Mouse (Mus musculus) neural tube, embryonic 12.5 days (tissue): ENCODE results near the gene Jagn1. TPM values are rescaled to one million over a fixed set of nuclear protein-coding genes. Genes with fewer than 3 reads are reported as not detected.

Source experiments
- ATAC-seq: fragments of 200-750 bp; cut with Nextera tagmentation; 2 replicates; pipeline ENCODE4 v1.8.0; 2017; ENCODE audit warnings: low read depth, mild to moderate bottlenecking, moderate TSS enrichment, moderate library complexity; ENCODE audit not compliant: low FRiP score
- H3K27ac ChIP-seq: fragments of 300-500 bp; sonication (generic); 2 replicates; pipeline ENCODE4 v1.5.1; 2016
- H3K27me3 ChIP-seq: fragments of 300-500 bp; sonication (generic); replicated peaks from 2 replicates; pipeline ENCODE4 v1.6.1; 2016; ENCODE audit warnings: mild to moderate bottlenecking
- H3K36me3 ChIP-seq: fragments of 300-500 bp; sonication (generic); 2 replicates; pipeline ENCODE4 v1.6.1; 2016; ENCODE audit warnings: mild to moderate bottlenecking
- H3K4me1 ChIP-seq: fragments of 300-500 bp; sonication (generic); 2 replicates; pipeline ENCODE4 v1.6.1; 2016
- H3K4me2 ChIP-seq: fragments of 300-500 bp; sonication (generic); replicated peaks from 2 replicates; pipeline ENCODE4 v1.6.1; 2016; ENCODE audit warnings: mild to moderate bottlenecking
- H3K4me3 ChIP-seq: fragments of 300-500 bp; sonication (generic); 2 replicates; pipeline ENCODE4 v1.5.1; 2016
- H3K9ac ChIP-seq: fragments of 300-500 bp; sonication (generic); 2 replicates; pipeline ENCODE4 v1.6.1; 2016; ENCODE audit warnings: mild to moderate bottlenecking
- H3K9me3 ChIP-seq: fragments of 300-500 bp; sonication (generic); 2 replicates; pipeline ENCODE4 v1.6.1; 2016; ENCODE audit warnings: mild to moderate bottlenecking
- WGBS: fragments of 180-500 bp; shearing (Covaris S2); methylation state at CpG from one replicate; pipeline ENCODE4 v1.1.7; 2016; 5-methylcytosine and 5-hydroxymethylcytosine counted together
- polyA plus RNA-seq: library from polyadenylated mRNA; unstranded; fragments of >200 nt; fragmentation: Nextera tagmentation; extraction: Ambion mirVana; gene quantifications from 2 replicates; pipeline ENCODE4 v1.2.1, GENCODE M21; 2016

Jagn1 gene
- polyA plus RNA-seq, 1 experiment from 2014 or later, result 78.0 TPM

DNA sequence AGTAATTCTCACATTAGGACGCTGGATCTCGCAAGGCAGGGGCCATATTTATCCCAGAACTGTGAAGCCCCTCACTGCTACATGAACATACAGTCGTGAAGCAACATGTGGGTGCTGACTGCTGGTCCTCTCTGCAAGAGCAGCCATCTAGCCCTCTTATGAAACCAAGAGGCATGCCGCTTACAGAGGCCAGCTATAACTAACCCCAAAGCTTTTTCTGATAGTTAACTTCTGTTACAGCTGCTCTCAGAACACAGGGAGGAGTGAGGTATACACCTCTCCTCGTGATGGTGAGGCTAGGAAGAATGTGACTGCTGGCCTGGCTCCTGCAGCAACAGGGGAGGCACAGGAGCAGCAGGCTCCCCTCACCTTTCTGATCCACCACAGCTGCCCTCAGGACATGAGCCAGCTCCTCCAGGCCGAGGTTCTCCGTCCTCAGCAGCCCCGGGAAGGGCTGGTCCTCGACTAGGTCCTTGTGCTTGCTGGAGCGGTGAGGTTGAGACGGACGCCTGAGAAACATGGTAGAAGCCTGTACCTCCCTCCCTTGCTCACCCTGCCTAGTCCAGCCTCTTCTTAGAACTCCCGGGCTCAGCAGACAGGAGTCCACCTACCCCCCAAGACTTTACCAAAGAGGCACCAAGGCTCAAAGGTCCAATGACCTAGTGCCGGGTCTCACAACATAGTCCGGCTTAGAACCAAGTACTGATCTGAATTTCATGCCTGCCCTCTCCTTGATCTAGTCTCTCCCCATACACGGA lies 23.7 kb upstream of the Jagn1 start:
- H3K9ac ChIP-seq, result peak overlapping the region; percentile 74
- 16% methylated on average over 16 of the region's 16 CpGs for WGBS
- H3K36me3 ChIP-seq, result peaks cover 23% of the 10 kb centered on the region; the same call in 1 of the 2 replicates
- peak overlapping the region; percentile 75 for H3K4me2 ChIP-seq
- peak; percentile 74 for ATAC-seq
- no peaks in the 10 kb centered on the region for H3K27me3 ChIP-seq
- no peaks in the 10 kb centered on the region for H3K9me3 ChIP-seq
- peaks cover 17% of the 10 kb centered on the region for H3K4me1 ChIP-seq
- H3K27ac ChIP-seq, result no peak overlapping the region
- H3K4me3 ChIP-seq, result peak overlapping the region; percentile 55

DNA sequence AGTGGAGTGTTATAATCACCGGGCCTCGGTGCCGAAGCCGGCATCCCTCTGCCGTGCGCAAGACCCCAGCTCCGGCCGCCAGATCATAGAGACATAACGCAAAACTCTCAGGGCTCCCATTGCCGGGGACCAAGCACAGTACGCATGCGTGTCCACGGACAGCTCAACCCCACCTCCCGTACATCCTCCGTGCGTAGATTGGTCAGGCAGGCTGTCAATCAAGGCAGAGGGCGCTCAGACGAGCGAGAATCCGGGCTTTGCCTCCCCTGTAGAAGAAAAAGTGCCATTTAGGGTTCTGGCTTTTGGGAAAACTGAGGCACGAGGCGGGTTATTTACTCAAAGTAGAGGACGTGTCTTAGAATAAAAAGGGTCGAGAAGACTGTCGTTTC lies 23.2 kb upstream of the Jagn1 start, which contains the start of gene Rpusd3:
TSS of gene Rpusd3 (minus strand) at position 142 of the 389 bp plus-strand sequence.
- H3K4me1 ChIP-seq, result peaks cover 17% of the 10 kb centered on the region
- peak; percentile 98 for ATAC-seq
- peak within 1 kb of the TSS; percentile 74 for H3K9ac ChIP-seq
- whole genome bisulfite sequencing, result under 1% methylated on average over 25 of the region's 25 CpGs
- H3K4me2 ChIP-seq, result peak within 1 kb of the TSS; percentile 75
- H3K36me3 ChIP-seq, result peaks cover 17% of the 10 kb centered on the region; the same call in 1 of the 2 replicates
- H3K27ac ChIP-seq, result no peak within 1 kb of the TSS
- H3K9me3 ChIP-seq, result no peaks in the 10 kb centered on the region
- no peaks in the 10 kb centered on the region for H3K27me3 ChIP-seq
- H3K4me3 ChIP-seq, result peak within 1 kb of the TSS; percentile 55

DNA sequence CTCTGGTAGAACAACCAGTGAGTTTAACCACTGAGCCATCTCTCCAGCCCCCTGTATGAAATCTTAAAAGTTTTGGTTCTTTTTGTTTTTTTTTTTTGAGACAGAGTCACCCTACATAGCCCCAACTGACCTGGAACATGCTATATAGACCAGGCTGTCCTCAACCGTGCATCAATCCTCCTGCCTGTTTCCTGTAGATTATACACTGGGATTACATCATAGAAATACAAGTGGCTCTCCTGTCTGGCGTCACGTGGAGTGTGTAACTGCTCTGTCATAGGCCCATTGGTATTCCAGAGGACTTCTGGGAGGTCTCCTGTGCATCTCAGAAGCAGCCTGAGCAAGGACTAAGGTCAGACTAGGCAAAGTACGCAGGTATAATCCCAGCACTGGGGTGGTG lies 19.4 kb upstream of the Jagn1 start:
- Histone ChIP-seq H3K27ac (no peak overlapping the region), H3K9ac (no peak overlapping the region), H3K9me3 (peaks cover 2% of the 10 kb centered on the region; the same call in 1 of the 2 replicates), H3K4me3 (no peak overlapping the region), H3K4me2 (no peak overlapping the region), H3K36me3 (no peaks in the 10 kb centered on the region), H3K4me1 (peaks cover 12% of the 10 kb centered on the region), H3K27me3 (0 out of 2 replicates have a peak, but pooled peaks cover 3% of the 10 kb centered on the region)
- 76% methylated on average over 4 of the region's 4 CpGs for WGBS
- ATAC-seq, result no peak

- Histone ChIP-seq H3K27me3 (0 out of 2 replicates have a peak, but pooled peaks cover 3% of the 10 kb centered on the region), H3K4me3 (no peak overlapping the region), H3K36me3 (no peaks in the 10 kb centered on the region), H3K9me3 (peaks cover 2% of the 10 kb centered on the region; the same call in 1 of the 2 replicates), H3K4me1 (peaks cover 3% of the 10 kb centered on the region; the same call in 1 of the 2 replicates), H3K4me2 (no peak overlapping the region), H3K9ac (no peak overlapping the region), H3K27ac (no peak overlapping the region)
- 85% methylated on average over 7 of the region's 7 CpGs for WGBS
- no peak for ATAC-seq
Observed at GRCm38 (mm10) chr6:113424187-113424586, 18.2 kb upstream of the Jagn1 start.

DNA sequence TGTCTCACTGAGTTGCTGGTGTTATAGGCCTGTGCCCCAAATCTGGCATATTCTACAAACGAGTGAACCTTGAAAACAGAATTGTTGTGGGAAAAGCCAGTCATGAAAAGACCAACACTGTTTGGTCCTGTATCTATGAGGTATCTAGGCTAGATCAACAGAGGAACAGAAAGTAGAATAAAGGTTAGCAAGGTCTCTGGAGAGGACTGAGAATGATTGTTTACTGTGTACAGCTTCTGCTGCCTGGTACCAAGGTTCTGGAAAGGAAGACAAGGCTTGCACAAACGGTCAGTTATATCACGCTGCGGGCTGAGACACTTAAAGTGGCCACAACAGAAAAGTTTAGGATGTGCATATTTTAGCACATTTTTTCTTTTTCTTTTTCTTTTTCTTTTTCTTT lies 15.7 kb upstream of the Jagn1 start:
- H3K27me3 ChIP-seq, result 0 out of 2 replicates have a peak, but pooled peaks cover 3% of the 10 kb centered on the region
- ATAC-seq, result no peak
- H3K4me2 ChIP-seq, result no peak overlapping the region
- H3K27ac ChIP-seq, result no peak overlapping the region
- H3K4me3 ChIP-seq, result no peak overlapping the region
- no peaks in the 10 kb centered on the region for H3K36me3 ChIP-seq
- no peak overlapping the region for H3K9ac ChIP-seq
- peaks cover 2% of the 10 kb centered on the region; the same call in 1 of the 2 replicates for H3K9me3 ChIP-seq
- WGBS, result 94% methylated on average over 4 of the region's 4 CpGs
- no peaks in the 10 kb centered on the region for H3K4me1 ChIP-seq

DNA sequence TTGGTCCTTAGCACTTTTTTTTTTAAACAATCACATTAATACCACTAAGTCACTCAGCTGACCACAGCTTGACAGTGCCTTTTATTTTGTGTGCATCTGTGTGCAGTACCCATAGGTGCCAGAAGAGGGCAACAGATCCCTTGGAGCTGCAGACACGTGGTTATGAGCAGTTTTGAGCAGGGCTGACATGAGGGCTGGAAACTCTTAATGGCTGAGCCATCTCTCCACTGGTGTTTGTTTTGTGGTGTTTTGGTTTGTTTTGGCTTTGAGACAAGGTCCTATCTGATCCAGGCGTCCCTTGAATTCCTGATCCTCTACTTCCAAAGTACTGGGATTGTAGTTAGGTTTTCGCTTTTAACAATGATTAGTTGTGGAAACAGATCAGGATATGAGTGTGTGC lies 15.0 kb upstream of the Jagn1 start:
- 66% methylated on average over 3 of the region's 3 CpGs for WGBS
- H3K4me1 ChIP-seq, result no peaks in the 10 kb centered on the region
- H3K9ac ChIP-seq, result no peak overlapping the region
- 0 out of 2 replicates have a peak, but pooled peaks cover 3% of the 10 kb centered on the region for H3K27me3 ChIP-seq
- peaks cover 2% of the 10 kb centered on the region; the same call in 1 of the 2 replicates for H3K9me3 ChIP-seq
- no peaks in the 10 kb centered on the region for H3K36me3 ChIP-seq
- no peak overlapping the region for H3K27ac ChIP-seq
- ATAC-seq, result no peak
- H3K4me2 ChIP-seq, result no peak overlapping the region
- H3K4me3 ChIP-seq, result no peak overlapping the region

DNA sequence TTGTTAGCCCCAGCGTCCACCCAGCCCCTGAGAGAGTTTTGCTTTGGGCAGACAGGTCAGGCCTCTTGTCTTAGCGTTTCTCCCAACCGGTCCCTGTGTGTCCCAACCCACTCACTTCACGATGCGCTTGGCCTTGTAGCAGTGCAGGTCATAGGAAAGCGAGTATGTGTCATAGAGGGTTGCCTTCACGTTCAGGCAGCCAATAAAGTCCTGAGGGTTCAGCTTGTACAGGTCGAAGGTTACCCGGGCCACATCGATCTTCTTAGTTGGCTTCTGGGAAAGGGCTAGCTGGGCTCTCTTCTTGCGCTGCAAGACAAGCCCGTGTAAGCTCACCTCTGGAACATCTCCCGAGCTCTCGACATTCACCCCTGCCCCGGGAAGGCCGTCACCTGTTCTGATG lies 14.4 kb upstream of the Jagn1 start:
- 92% methylated on average over 16 of the region's 16 CpGs for WGBS
- no peak for ATAC-seq
- Histone ChIP-seq H3K4me3 (no peak overlapping the region), H3K4me1 (no peaks in the 10 kb centered on the region), H3K27me3 (0 out of 2 replicates have a peak, but pooled peaks cover 3% of the 10 kb centered on the region), H3K9me3 (peaks cover 2% of the 10 kb centered on the region; the same call in 1 of the 2 replicates), H3K36me3 (no peaks in the 10 kb centered on the region), H3K27ac (no peak overlapping the region), H3K9ac (no peak overlapping the region), H3K4me2 (no peak overlapping the region)

DNA sequence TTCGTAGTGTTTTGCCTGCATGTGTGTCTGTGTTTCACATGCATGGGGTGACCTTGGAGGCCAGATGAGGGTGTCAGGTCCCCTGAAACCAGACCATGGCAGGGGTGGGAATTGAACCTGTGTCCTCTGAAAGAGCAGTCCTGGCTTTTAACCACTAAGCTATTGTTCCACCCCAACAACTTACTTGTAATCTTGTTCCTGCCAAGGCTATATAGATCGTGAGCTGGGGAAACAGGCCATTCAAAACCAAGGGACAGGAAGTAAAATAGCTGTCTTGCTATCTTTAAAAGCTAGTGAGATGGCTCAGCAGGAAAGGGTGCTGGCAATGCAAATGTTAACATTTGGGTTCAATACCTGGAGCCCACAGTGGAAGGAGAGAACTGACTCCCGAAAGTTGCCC lies 12.4 kb upstream of the Jagn1 start:
- Histone ChIP-seq H3K27ac (no peak overlapping the region), H3K9ac (no peak overlapping the region), H3K27me3 (0 out of 2 replicates have a peak, but pooled peaks cover 3% of the 10 kb centered on the region), H3K4me1 (no peaks in the 10 kb centered on the region), H3K36me3 (no peaks in the 10 kb centered on the region), H3K9me3 (peaks cover 2% of the 10 kb centered on the region; the same call in 1 of the 2 replicates), H3K4me2 (no peak overlapping the region), H3K4me3 (no peak overlapping the region)
- no peak for ATAC-seq
- 83% methylated on average over 3 of the region's 3 CpGs for WGBS

DNA sequence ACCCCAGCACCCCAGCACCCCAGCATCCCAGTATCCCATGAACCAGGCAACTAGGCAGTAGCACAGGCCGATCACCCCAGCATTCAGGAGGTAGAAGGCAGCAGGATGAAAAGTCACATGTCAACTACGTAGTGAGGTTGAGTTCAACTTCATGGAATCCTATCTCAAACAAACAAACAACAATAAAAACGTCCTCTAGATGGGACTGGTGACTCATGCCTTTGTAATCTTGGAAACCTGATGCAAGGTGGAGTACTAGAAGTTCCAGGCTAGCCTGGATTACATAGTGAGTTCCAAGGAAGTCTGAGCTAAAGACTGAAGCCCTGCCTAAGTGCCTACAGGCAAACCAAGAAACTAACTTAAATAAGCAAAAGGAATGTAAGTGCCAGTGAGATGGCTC lies 11.5 kb upstream of the Jagn1 start:
- no peak for ATAC-seq
- peaks cover 2% of the 10 kb centered on the region; the same call in 1 of the 2 replicates for H3K9me3 ChIP-seq
- H3K4me1 ChIP-seq, result no peaks in the 10 kb centered on the region
- WGBS, result 69% methylated on average over 3 of the region's 3 CpGs
- H3K9ac ChIP-seq, result no peak overlapping the region
- no peak overlapping the region for H3K4me2 ChIP-seq
- no peaks in the 10 kb centered on the region for H3K27me3 ChIP-seq
- no peak overlapping the region for H3K27ac ChIP-seq
- no peaks in the 10 kb centered on the region for H3K36me3 ChIP-seq
- no peak overlapping the region for H3K4me3 ChIP-seq

GRCm38 (mm10) chr6:113431801-113432200 lies 10.6 kb upstream of the Jagn1 start:
- Histone ChIP-seq H3K27ac (no peak overlapping the region), H3K4me1 (no peaks in the 10 kb centered on the region), H3K4me3 (no peak overlapping the region), H3K9ac (no peak overlapping the region), H3K4me2 (no peak overlapping the region), H3K36me3 (no peaks in the 10 kb centered on the region), H3K27me3 (no peaks in the 10 kb centered on the region), H3K9me3 (peaks cover 2% of the 10 kb centered on the region; the same call in 1 of the 2 replicates)
- 64% methylated on average over 3 of the region's 3 CpGs for WGBS
- ATAC-seq, result no peak

DNA sequence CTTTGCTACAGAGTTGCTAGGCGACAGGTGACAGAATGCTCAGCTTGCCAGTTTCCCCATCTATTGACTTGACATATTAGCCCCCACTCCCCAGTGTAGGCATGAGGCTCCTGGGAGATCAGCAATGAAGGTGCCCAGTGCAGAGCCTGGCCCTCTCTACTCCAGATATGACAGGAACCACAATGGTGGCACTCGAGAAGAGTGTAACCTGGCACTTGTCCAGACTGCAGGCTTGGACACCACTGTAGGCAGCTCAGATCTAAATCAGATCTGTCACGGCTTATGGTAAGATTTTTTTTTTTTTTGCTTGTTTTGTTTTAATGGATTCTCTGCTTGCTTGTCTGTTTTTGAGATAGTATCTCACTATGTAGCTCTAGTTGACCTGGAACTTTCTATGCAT lies 8.7 kb upstream of the Jagn1 start:
- H3K4me3 ChIP-seq, result no peak overlapping the region
- H3K4me1 ChIP-seq, result no peaks in the 10 kb centered on the region
- no peak overlapping the region for H3K9ac ChIP-seq
- no peaks in the 10 kb centered on the region for H3K27me3 ChIP-seq
- WGBS, result 83% methylated on average over 3 of the region's 3 CpGs
- H3K36me3 ChIP-seq, result no peaks in the 10 kb centered on the region
- H3K4me2 ChIP-seq, result no peak overlapping the region
- no peak for ATAC-seq
- no peak overlapping the region for H3K27ac ChIP-seq
- H3K9me3 ChIP-seq, result no peaks in the 10 kb centered on the region

DNA sequence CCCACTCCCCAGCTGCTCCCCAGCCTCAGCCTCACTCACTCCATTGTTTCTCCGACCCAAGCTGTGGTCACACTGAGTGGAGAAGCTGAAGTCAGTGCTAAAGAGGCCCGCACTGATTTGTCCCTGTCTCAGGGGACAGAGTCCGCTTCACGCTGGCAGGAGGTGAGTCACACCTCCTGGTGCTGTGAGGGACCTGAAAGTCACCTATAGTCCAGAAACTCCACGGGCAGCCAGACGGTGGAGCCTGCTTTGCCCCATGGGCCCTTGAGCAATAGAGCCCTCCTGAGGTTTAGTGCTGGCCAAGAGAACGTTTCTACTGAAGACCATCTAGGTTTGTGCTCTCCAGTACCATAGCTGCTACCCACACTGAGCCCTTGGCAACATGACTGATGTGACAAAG lies 7.7 kb upstream of the Jagn1 start:
- Histone ChIP-seq H3K4me2 (no peak overlapping the region), H3K9me3 (no peaks in the 10 kb centered on the region), H3K27ac (no peak overlapping the region), H3K9ac (no peak overlapping the region), H3K4me1 (no peaks in the 10 kb centered on the region), H3K36me3 (no peaks in the 10 kb centered on the region), H3K27me3 (no peaks in the 10 kb centered on the region), H3K4me3 (no peak overlapping the region)
- no peak for ATAC-seq
- WGBS, result 82% methylated on average over 7 of the region's 7 CpGs
